Mouse (Mus musculus) limb, embryonic 10.5 days (tissue): Measurements from ENCODE around the gene Pigq. TPM values are rescaled to one million over a fixed set of nuclear protein-coding genes. Genes with fewer than 3 reads are reported as not detected.

Source experiments
- DNase-seq: peaks from one replicate; pipeline ENCODE4 v3.0.0-alpha.2; 2017; ENCODE audit warnings: low spot score
- H3K27ac ChIP-seq: fragments of 300-500 bp; sonication (generic); 2 replicates; pipeline ENCODE4 v1.5.1; 2016; ENCODE audit warnings: mild to moderate bottlenecking
- H3K27me3 ChIP-seq: fragments of 300-500 bp; sonication (generic); 2 replicates; pipeline ENCODE4 v1.6.1; 2016; ENCODE audit warnings: low read depth, mild to moderate bottlenecking; ENCODE audit not compliant: poor library complexity, severe bottlenecking
- H3K36me3 ChIP-seq: fragments of 300-500 bp; sonication (generic); 2 replicates; pipeline ENCODE4 v1.6.1; 2016; ENCODE audit warnings: mild to moderate bottlenecking, moderate library complexity
- H3K4me1 ChIP-seq: fragments of 300-500 bp; sonication (generic); 2 replicates; pipeline ENCODE4 v1.6.1; 2016
- H3K4me3 ChIP-seq: fragments of 300-500 bp; sonication (generic); 2 replicates; pipeline ENCODE4 v1.5.1; 2016; ENCODE audit warnings: mild to moderate bottlenecking, moderate library complexity
- H3K9me3 ChIP-seq: fragments of 300-500 bp; sonication (generic); replicated peaks from 2 replicates; pipeline ENCODE4 v1.6.1; 2016; ENCODE audit warnings: mild to moderate bottlenecking
- WGBS: fragments of 180-500 bp; shearing (Covaris S2); methylation state at CpG from one replicate; pipeline ENCODE4 v1.1.7; 2016; 5-methylcytosine and 5-hydroxymethylcytosine counted together
- polyA plus RNA-seq: library from polyadenylated mRNA; unstranded; fragments of >200 nt; fragmentation: Nextera tagmentation; extraction: Ambion mirVana; gene quantifications from 2 replicates; pipeline ENCODE4 v1.2.1, GENCODE M21; 2016

Gene Pigq
- polyA plus RNA-seq, 1 experiment from 2014 or later, result 65.2 TPM

- Histone ChIP-seq H3K36me3 (peaks cover 71% of the 10 kb centered on the region), H3K4me1 (peaks cover 58% of the 10 kb centered on the region)
- DNase-seq, result no peak
These were observed 61.5 kb downstream of the Pigq start for GRCm38 (mm10) chr17:25883268-25883667.

GRCm38 (mm10) chr17:25882306-25882705, 62.4 kb downstream of the Pigq start:
- Histone ChIP-seq H3K27ac (peak overlapping the region; percentile 79), H3K27me3 (no peaks in the 10 kb centered on the region)

More at GRCm38 (mm10) chr17:25883268-25883667, 61.5 kb downstream of the Pigq start:
- Histone ChIP-seq H3K9me3 (no peaks in the 10 kb centered on the region), H3K4me3 (no peak overlapping the region), H3K27ac (peak overlapping the region; percentile 79), H3K27me3 (no peaks in the 10 kb centered on the region)
- WGBS, result 90% methylated on average over 8 of the region's 8 CpGs

GRCm38 (mm10) chr17:25881691-25882090, 63.0 kb downstream of the Pigq start:
- peak overlapping the region; percentile 79 for H3K27ac ChIP-seq
- H3K4me3 ChIP-seq, result peak overlapping the region; percentile 20; the same call in 1 of the 2 replicates
- 10% methylated on average over 4 of the region's 4 CpGs for WGBS
- H3K4me1 ChIP-seq, result peaks cover 69% of the 10 kb centered on the region
- no peaks in the 10 kb centered on the region for H3K9me3 ChIP-seq
- DNase-seq, result no peak
- H3K27me3 ChIP-seq, result no peaks in the 10 kb centered on the region
- H3K36me3 ChIP-seq, result peaks cover 71% of the 10 kb centered on the region

More at GRCm38 (mm10) chr17:25882306-25882705, 62.4 kb downstream of the Pigq start:
- Histone ChIP-seq H3K4me3 (no peak overlapping the region), H3K36me3 (peaks cover 71% of the 10 kb centered on the region), H3K4me1 (peaks cover 64% of the 10 kb centered on the region), H3K9me3 (no peaks in the 10 kb centered on the region)
- WGBS, result 16% methylated on average over 5 of the region's 5 CpGs
- DNase-seq, result peak; percentile 54

DNA sequence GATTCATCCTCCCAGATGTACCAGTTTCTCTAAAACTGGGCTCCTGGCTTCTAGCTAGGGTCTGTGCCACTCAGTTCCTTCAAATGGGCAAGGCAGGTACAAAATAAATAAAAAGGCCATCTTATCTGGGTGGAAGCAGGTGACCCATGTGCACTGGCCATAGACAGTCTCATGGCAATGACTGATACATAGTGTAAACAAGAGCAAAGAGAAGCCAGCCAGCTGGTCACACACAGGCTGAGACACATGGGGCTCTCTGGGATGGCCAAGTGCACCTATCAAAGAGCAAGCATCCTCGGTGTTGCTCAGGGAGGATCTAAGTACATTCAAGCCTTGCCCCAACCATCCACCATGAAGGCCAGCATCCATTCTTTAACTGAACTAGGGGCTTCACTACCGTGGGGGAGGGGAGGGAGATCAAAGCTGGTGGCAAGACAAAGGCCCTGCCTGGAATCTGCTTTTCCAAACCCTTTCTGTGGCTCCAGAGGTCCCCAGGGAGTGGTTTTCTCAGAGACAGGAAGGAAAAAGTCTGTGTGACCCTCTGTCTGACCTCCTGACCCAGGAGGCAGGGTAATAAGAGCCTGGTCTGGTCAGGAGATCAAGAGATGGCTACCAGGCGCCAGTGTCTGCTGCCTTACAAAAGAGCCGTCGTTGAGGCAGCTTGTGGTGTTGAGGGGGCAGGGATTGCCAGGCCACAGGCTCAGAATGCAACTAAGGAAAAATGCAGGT, 63.7 kb downstream of the Pigq start:
- H3K4me3 ChIP-seq, result peak overlapping the region; percentile 20; the same call in 1 of the 2 replicates
- H3K27me3 ChIP-seq, result no peaks in the 10 kb centered on the region
- no peaks in the 10 kb centered on the region for H3K9me3 ChIP-seq
- peak overlapping the region; percentile 79 for H3K27ac ChIP-seq
- peaks cover 75% of the 10 kb centered on the region for H3K4me1 ChIP-seq
- H3K36me3 ChIP-seq, result peaks cover 71% of the 10 kb centered on the region
- WGBS, result under 1% methylated on average over 5 of the region's 5 CpGs
- DNase-seq, result peak; percentile 62

- 17% methylated on average over 5 of the region's 5 CpGs for WGBS
- H3K4me3 ChIP-seq, result peak within 1 kb of the TSS; percentile 20; the same call in 1 of the 2 replicates
- H3K36me3 ChIP-seq, result peaks cover 69% of the 10 kb centered on the region
- peaks cover 83% of the 10 kb centered on the region for H3K4me1 ChIP-seq
- peak; percentile 43 for DNase-seq
- H3K27ac ChIP-seq, result peak within 1 kb of the TSS; percentile 79
- H3K9me3 ChIP-seq, result no peaks in the 10 kb centered on the region
- H3K27me3 ChIP-seq, result no peaks in the 10 kb centered on the region
These were observed 64.4 kb downstream of the Pigq start, which contains the start of gene Wfikkn1 for GRCm38 (mm10) chr17:25880196-25880910. TSS of gene Wfikkn1 (minus strand) at chr17:25880858.

DNA sequence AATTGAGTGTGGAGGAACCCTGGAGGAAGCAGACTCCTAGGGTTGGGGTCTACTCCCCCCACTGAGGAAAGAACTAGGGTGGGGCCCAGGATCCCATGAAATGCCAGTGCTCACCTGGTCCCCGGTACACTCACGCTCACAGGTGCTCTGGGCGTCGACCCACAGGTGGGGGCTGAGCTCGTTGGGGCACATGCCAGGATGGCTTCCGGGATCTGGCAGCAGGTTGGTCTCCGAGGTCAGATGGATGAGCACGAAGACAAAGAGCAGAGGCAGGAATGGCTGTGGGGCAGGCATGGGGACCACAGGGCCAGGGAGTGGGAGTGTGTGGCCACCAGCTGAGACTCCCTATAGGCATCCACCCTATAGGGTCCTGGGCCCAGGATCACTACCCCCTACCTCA, 65.0 kb downstream of the Pigq start:
- Histone ChIP-seq H3K4me3 (0 out of 2 replicates have a peak overlapping the region, but pooled peaks have one; percentile 19), H3K4me1 (peaks cover 83% of the 10 kb centered on the region), H3K36me3 (peaks cover 63% of the 10 kb centered on the region), H3K27ac (peak overlapping the region; percentile 79), H3K9me3 (no peaks in the 10 kb centered on the region), H3K27me3 (no peaks in the 10 kb centered on the region)
- WGBS, result 78% methylated on average over 8 of the region's 8 CpGs
- DNase-seq, result peak; percentile 30

GRCm38 (mm10) chr17:25879261-25879660, 65.5 kb downstream of the Pigq start:
- WGBS, result 51% methylated on average over 4 of the region's 4 CpGs
- H3K27ac ChIP-seq, result 0 out of 2 replicates have a peak overlapping the region, but pooled peaks have one; percentile 79
- DNase-seq, result peak; percentile 45
- peaks cover 58% of the 10 kb centered on the region for H3K36me3 ChIP-seq
- H3K4me1 ChIP-seq, result peaks cover 85% of the 10 kb centered on the region
- no peak overlapping the region for H3K4me3 ChIP-seq
- H3K9me3 ChIP-seq, result no peaks in the 10 kb centered on the region
- no peaks in the 10 kb centered on the region for H3K27me3 ChIP-seq

DNA sequence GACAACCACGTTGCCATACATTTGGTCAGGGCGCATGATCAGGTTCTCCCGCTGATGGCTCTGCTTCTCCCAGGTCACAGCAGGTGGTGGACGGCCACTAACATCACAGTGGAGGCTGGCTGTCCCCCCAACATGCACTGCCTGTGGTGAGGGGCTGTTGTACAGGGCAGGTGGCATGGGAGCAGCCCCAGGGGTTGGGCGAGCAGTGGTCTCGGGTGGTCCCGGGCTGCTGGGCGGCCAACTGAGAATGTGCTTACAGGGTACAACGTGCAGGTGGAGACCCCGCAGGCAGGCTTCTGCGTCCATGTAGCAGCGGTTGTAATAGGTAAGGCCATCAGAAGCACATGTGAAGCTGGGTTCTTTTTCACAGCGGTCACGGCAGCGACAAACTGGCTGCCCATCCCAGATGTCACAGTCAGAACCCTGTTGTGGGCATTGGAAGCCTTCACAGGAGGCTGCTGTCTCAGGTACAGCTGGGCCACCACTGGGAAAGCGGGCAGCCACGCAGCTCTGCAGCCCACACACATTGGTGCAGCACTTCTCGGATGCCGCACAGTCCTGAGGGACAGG, 66.0 kb downstream of the Pigq start:
- H3K4me3 ChIP-seq, result 0 out of 2 replicates have a peak overlapping the region, but pooled peaks have one; percentile 10
- peaks cover 86% of the 10 kb centered on the region for H3K4me1 ChIP-seq
- DNase-seq, result peak; percentile 27
- no peaks in the 10 kb centered on the region for H3K27me3 ChIP-seq
- WGBS, result 91% methylated on average over 19 of the region's 19 CpGs
- peaks cover 53% of the 10 kb centered on the region for H3K36me3 ChIP-seq
- no peaks in the 10 kb centered on the region for H3K9me3 ChIP-seq
- peak overlapping the region; percentile 25; the same call in 1 of the 2 replicates for H3K27ac ChIP-seq

DNA sequence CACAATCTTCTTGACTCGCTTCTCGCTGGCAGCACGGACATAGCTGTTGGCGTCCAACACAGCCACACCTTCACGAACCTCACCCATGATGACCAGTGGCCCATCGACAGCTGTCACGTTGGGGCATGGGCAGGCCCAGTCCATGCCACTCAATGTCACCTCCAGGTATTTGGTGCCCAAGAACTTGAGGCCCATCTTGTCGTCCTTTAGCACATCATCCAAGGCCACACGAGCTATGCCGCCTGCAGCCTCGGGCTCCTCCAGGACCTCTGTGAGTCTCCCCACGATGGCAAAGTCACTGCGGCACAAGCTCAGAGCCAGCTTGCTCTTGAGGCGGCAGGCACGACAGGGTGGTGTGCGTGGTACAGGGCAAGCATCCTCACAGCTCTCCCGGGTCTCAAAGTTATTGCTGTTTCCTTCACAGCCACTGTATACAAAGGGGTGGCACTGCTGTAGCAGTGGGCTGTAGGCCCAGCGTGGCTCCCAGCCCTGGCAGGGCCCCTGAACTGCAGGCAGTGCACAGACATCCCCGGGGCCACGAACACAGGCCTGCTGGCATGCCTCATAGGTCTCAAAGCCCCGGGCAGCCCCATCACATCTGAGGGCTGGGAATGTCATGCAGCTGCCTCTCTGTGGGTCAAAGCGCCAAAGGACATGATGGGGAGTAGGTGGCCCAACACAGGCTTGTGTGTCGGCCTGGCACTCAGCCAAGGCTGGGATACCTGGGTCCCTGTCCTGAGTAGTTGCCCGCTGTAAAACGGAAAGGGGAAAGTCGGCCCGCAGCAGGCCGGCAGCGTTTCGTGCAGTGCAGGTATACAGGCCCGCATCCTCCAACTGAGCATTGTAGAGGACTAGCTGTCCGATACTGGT, 66.8 kb downstream of the Pigq start:
- Histone ChIP-seq H3K4me3 (0 out of 2 replicates have a peak overlapping the region, but pooled peaks have one; percentile 10), H3K4me1 (peaks cover 86% of the 10 kb centered on the region), H3K9me3 (no peaks in the 10 kb centered on the region), H3K27me3 (no peaks in the 10 kb centered on the region), H3K27ac (peak overlapping the region; percentile 25; the same call in 1 of the 2 replicates), H3K36me3 (peaks cover 46% of the 10 kb centered on the region)
- peak; percentile 30 for DNase-seq
- 95% methylated on average over 32 of the region's 32 CpGs for WGBS

DNA sequence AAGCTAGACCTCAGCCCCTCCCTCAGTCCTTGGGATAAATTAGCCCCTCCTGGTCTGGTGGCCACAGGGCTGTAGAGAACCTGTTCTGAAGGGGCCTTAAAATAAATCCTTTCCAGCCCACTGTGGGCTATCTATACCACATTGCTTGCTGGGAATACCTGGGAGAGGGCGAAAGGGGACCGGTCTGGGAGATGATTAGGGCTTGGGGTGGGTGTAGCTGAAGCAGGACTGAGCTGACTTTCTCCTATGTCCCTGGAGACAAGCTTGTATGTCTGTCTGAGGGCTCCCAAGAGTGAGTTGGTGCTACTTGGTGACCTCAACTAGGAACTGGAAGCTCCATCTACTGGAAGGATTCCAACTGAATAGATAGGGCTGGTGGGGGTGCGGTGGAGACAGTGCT, 67.7 kb downstream of the Pigq start:
- H3K27ac ChIP-seq, result no peak overlapping the region
- H3K36me3 ChIP-seq, result peaks cover 36% of the 10 kb centered on the region
- H3K27me3 ChIP-seq, result no peaks in the 10 kb centered on the region
- H3K9me3 ChIP-seq, result no peaks in the 10 kb centered on the region
- WGBS, result 91% methylated on average over 3 of the region's 3 CpGs
- no peak for DNase-seq
- H3K4me1 ChIP-seq, result peaks cover 77% of the 10 kb centered on the region
- peak overlapping the region; percentile 92 for H3K4me3 ChIP-seq
